Mouse (Mus musculus): ENCODE results near the gene Dlgap1. TPM values are rescaled to one million over a fixed set of nuclear protein-coding genes. Genes with fewer than 3 reads are reported as not detected.

Gene Dlgap1
- total RNA-seq, 1 experiment from 2014 or later: not detected

- no peak for ATAC-seq (replicated peaks; ENCODE audit: low read depth, poor library complexity, severe bottlenecking)
These were observed 201.0 kb downstream of the Dlgap1 start for GRCm38 (mm10) chr17:70169831-70170230.

GRCm38 (mm10) chr17:70172500-70173036 is 203.7 kb downstream of the Dlgap1 start:
- no peak for ATAC-seq (replicated peaks; ENCODE audit: low read depth, poor library complexity, severe bottlenecking)

GRCm38 (mm10) chr17:70173916-70174315 is 205.0 kb downstream of the Dlgap1 start:
- no peak for ATAC-seq (replicated peaks; ENCODE audit: low read depth, poor library complexity, severe bottlenecking)

GRCm38 (mm10) chr17:70191228-70191627 is 222.4 kb downstream of the Dlgap1 start:
- no peak for ATAC-seq (replicated peaks; ENCODE audit: low read depth, poor library complexity, severe bottlenecking)

- no peak for ATAC-seq (replicated peaks; ENCODE audit: low read depth, poor library complexity, severe bottlenecking)
These were observed 254.0 kb downstream of the Dlgap1 start for GRCm38 (mm10) chr17:70222891-70223290.

- ATAC-seq (replicated peaks; ENCODE audit: low read depth, poor library complexity, severe bottlenecking): no peak
These were observed 278.5 kb downstream of the Dlgap1 start for GRCm38 (mm10) chr17:70247342-70247741.

- no peak for ATAC-seq (replicated peaks; ENCODE audit: low read depth, poor library complexity, severe bottlenecking)
These were observed 279.4 kb downstream of the Dlgap1 start for GRCm38 (mm10) chr17:70248250-70248649.

GRCm38 (mm10) chr17:70252476-70252875 is 283.6 kb downstream of the Dlgap1 start:
- ATAC-seq (replicated peaks; ENCODE audit: low read depth, poor library complexity, severe bottlenecking): no peak

GRCm38 (mm10) chr17:70256371-70256770 is 287.5 kb downstream of the Dlgap1 start:
- no peak for ATAC-seq (replicated peaks; ENCODE audit: low read depth, poor library complexity, severe bottlenecking)

GRCm38 (mm10) chr17:70263156-70263555 is 294.3 kb downstream of the Dlgap1 start:
- no peak for ATAC-seq (replicated peaks; ENCODE audit: low read depth, poor library complexity, severe bottlenecking)

- ATAC-seq (replicated peaks; ENCODE audit: low read depth, poor library complexity, severe bottlenecking): no peak
These were observed 303.3 kb downstream of the Dlgap1 start for GRCm38 (mm10) chr17:70272125-70272524.

- ATAC-seq (replicated peaks; ENCODE audit: low read depth, poor library complexity, severe bottlenecking): no peak
These were observed 318.8 kb downstream of the Dlgap1 start for GRCm38 (mm10) chr17:70287708-70288107.

- ATAC-seq (replicated peaks; ENCODE audit: low read depth, poor library complexity, severe bottlenecking): no peak
These were observed 325.2 kb downstream of the Dlgap1 start for GRCm38 (mm10) chr17:70294106-70294505.

- ATAC-seq (replicated peaks; ENCODE audit: low read depth, poor library complexity, severe bottlenecking): no peak
These were observed 333.1 kb downstream of the Dlgap1 start for GRCm38 (mm10) chr17:70301941-70302478.

- ATAC-seq (replicated peaks; ENCODE audit: low read depth, poor library complexity, severe bottlenecking): no peak
These were observed 333.8 kb downstream of the Dlgap1 start for GRCm38 (mm10) chr17:70302656-70303055.

GRCm38 (mm10) chr17:70305021-70305420 is 336.1 kb downstream of the Dlgap1 start:
- no peak for ATAC-seq (replicated peaks; ENCODE audit: low read depth, poor library complexity, severe bottlenecking)

GRCm38 (mm10) chr17:70307418-70308176 is 338.7 kb downstream of the Dlgap1 start:
- no peak for ATAC-seq (replicated peaks; ENCODE audit: low read depth, poor library complexity, severe bottlenecking)

GRCm38 (mm10) chr17:70308364-70309231 is 339.7 kb downstream of the Dlgap1 start:
- no peak for ATAC-seq (replicated peaks; ENCODE audit: low read depth, poor library complexity, severe bottlenecking)

GRCm38 (mm10) chr17:70316327-70316726 is 347.5 kb downstream of the Dlgap1 start:
- no peak for ATAC-seq (replicated peaks; ENCODE audit: low read depth, poor library complexity, severe bottlenecking)

GRCm38 (mm10) chr17:70317779-70318178 is 348.9 kb downstream of the Dlgap1 start:
- no peak for ATAC-seq (replicated peaks; ENCODE audit: low read depth, poor library complexity, severe bottlenecking)

- ATAC-seq (replicated peaks; ENCODE audit: low read depth, poor library complexity, severe bottlenecking): no peak
These were observed 353.1 kb downstream of the Dlgap1 start for GRCm38 (mm10) chr17:70321976-70322375.

Data from common myeloid progenitor, adult 5-6 weeks (primary cell).